Mouse (Mus musculus) liver, embryonic 12.5 days (tissue): ENCODE data around the gene Pcmt1. TPM values are rescaled to one million over a fixed set of nuclear protein-coding genes. Genes with fewer than 3 reads are reported as not detected.

Source experiments
- ATAC-seq: fragments of 200-750 bp; cut with Nextera tagmentation; 2 replicates; pipeline ENCODE4 v1.8.0; 2017; ENCODE audit warnings: moderate number of reproducible peaks, mild to moderate bottlenecking, moderate library complexity
- H3K27ac ChIP-seq: fragments of 300-500 bp; sonication (generic); 2 replicates; pipeline ENCODE4 v1.5.1; 2016; ENCODE audit warnings: mild to moderate bottlenecking
- H3K27me3 ChIP-seq: fragments of 300-500 bp; sonication (generic); replicated peaks from 2 replicates; pipeline ENCODE4 v1.6.1; 2016; ENCODE audit warnings: mild to moderate bottlenecking, moderate library complexity
- H3K36me3 ChIP-seq: fragments of 300-500 bp; sonication (generic); 2 replicates; pipeline ENCODE4 v1.6.1; 2016; ENCODE audit warnings: mild to moderate bottlenecking, moderate library complexity
- H3K4me1 ChIP-seq: fragments of 300-500 bp; sonication (generic); 2 replicates; pipeline ENCODE4 v1.6.1; 2016
- H3K4me2 ChIP-seq: fragments of 300-500 bp; sonication (generic); 2 replicates; pipeline ENCODE4 v1.6.1; 2016; ENCODE audit warnings: mild to moderate bottlenecking, moderate library complexity
- H3K4me3 ChIP-seq: fragments of 300-500 bp; sonication (generic); 2 replicates; pipeline ENCODE4 v1.5.1; 2016; ENCODE audit warnings: mild to moderate bottlenecking, moderate library complexity
- H3K9ac ChIP-seq: fragments of 300-500 bp; sonication (generic); 2 replicates; pipeline ENCODE4 v1.6.1; 2016; ENCODE audit warnings: mild to moderate bottlenecking, moderate library complexity
- H3K9me3 ChIP-seq: fragments of 300-500 bp; sonication (generic); replicated peaks from 2 replicates; pipeline ENCODE4 v1.6.1; 2016; ENCODE audit warnings: mild to moderate bottlenecking, moderate library complexity
- WGBS: fragments of 180-500 bp; shearing (Covaris S2); methylation state at CpG from one replicate; pipeline ENCODE4 v1.1.7; 2016; ENCODE audit not compliant: insufficient replicate concordance; 5-methylcytosine and 5-hydroxymethylcytosine counted together
- polyA plus RNA-seq: library from polyadenylated mRNA; unstranded; fragments of >200 nt; fragmentation: Nextera tagmentation; extraction: Ambion mirVana; gene quantifications from 2 replicates; pipeline ENCODE4 v1.2.1, GENCODE M21; 2016

The Pcmt1 gene
- polyA plus RNA-seq, 1 experiment from 2014 or later, result 121 TPM

GRCm38 (mm10) chr10:7608611-7609010 lies 72.3 kb downstream of the Pcmt1 start:
- Histone ChIP-seq H3K4me2 (no peak overlapping the region), H3K27ac (no peak overlapping the region), H3K36me3 (no peaks in the 10 kb centered on the region), H3K9me3 (no peaks in the 10 kb centered on the region), H3K9ac (no peak overlapping the region), H3K4me3 (no peak overlapping the region), H3K27me3 (no peaks in the 10 kb centered on the region), H3K4me1 (no peaks in the 10 kb centered on the region)
- 78% methylated on average over 17 of the region's 17 CpGs for WGBS
- ATAC-seq, result no peak

- H3K4me3 ChIP-seq, result no peak overlapping the region
- H3K9me3 ChIP-seq, result no peaks in the 10 kb centered on the region
- 64% methylated on average over 2 of the region's 2 CpGs for WGBS
- H3K27ac ChIP-seq, result no peak overlapping the region
- H3K4me1 ChIP-seq, result no peaks in the 10 kb centered on the region
- no peaks in the 10 kb centered on the region for H3K27me3 ChIP-seq
- no peak for ATAC-seq
- no peak overlapping the region for H3K9ac ChIP-seq
- H3K4me2 ChIP-seq, result no peak overlapping the region
- H3K36me3 ChIP-seq, result no peaks in the 10 kb centered on the region
Observed at GRCm38 (mm10) chr10:7606437-7606836, 74.5 kb downstream of the Pcmt1 start.

- no peak overlapping the region for H3K4me3 ChIP-seq
- H3K27me3 ChIP-seq, result no peaks in the 10 kb centered on the region
- no peak overlapping the region for H3K27ac ChIP-seq
- no peak overlapping the region for H3K9ac ChIP-seq
- H3K9me3 ChIP-seq, result no peaks in the 10 kb centered on the region
- no peaks in the 10 kb centered on the region for H3K4me1 ChIP-seq
- no peak for ATAC-seq
- 51% methylated on average over 2 of the region's 2 CpGs for WGBS
- H3K4me2 ChIP-seq, result no peak overlapping the region
- H3K36me3 ChIP-seq, result no peaks in the 10 kb centered on the region
Observed at GRCm38 (mm10) chr10:7605168-7605567, 75.8 kb downstream of the Pcmt1 start.

- no peaks in the 10 kb centered on the region for H3K27me3 ChIP-seq
- ATAC-seq, result no peak
- 15% methylated on average over 6 of the region's 6 CpGs for WGBS
- H3K4me2 ChIP-seq, result no peak overlapping the region
- no peaks in the 10 kb centered on the region for H3K36me3 ChIP-seq
- H3K9ac ChIP-seq, result no peak overlapping the region
- H3K4me1 ChIP-seq, result no peaks in the 10 kb centered on the region
- no peaks in the 10 kb centered on the region for H3K9me3 ChIP-seq
- H3K27ac ChIP-seq, result no peak overlapping the region
- H3K4me3 ChIP-seq, result no peak overlapping the region
Observed at GRCm38 (mm10) chr10:7600647-7601046, 80.3 kb downstream of the Pcmt1 start.

GRCm38 (mm10) chr10:7598177-7598576 lies 82.8 kb downstream of the Pcmt1 start:
- WGBS, result 49% methylated on average over 7 of the region's 7 CpGs
- ATAC-seq, result no peak
- no peaks in the 10 kb centered on the region for H3K9me3 ChIP-seq

GRCm38 (mm10) chr10:7596251-7596650 lies 84.7 kb downstream of the Pcmt1 start:
- Histone ChIP-seq H3K27ac (no peak overlapping the region), H3K4me1 (no peaks in the 10 kb centered on the region), H3K27me3 (peaks cover 15% of the 10 kb centered on the region), H3K9ac (no peak overlapping the region), H3K4me3 (no peak overlapping the region), H3K36me3 (no peaks in the 10 kb centered on the region), H3K9me3 (no peaks in the 10 kb centered on the region), H3K4me2 (no peak overlapping the region)
- 57% methylated on average over 1 of the region's 1 CpGs for WGBS
- no peak for ATAC-seq

More at GRCm38 (mm10) chr10:7598177-7598576, 82.8 kb downstream of the Pcmt1 start:
- H3K27ac ChIP-seq, result no peak overlapping the region
- H3K36me3 ChIP-seq, result no peaks in the 10 kb centered on the region
- no peak overlapping the region for H3K4me3 ChIP-seq
- no peaks in the 10 kb centered on the region for H3K4me1 ChIP-seq
- no peak overlapping the region for H3K4me2 ChIP-seq
- H3K27me3 ChIP-seq, result no peaks in the 10 kb centered on the region
- no peak overlapping the region for H3K9ac ChIP-seq

- Histone ChIP-seq H3K9me3 (no peaks in the 10 kb centered on the region), H3K27me3 (peaks cover 30% of the 10 kb centered on the region), H3K4me3 (no peak overlapping the region), H3K4me1 (peaks cover 11% of the 10 kb centered on the region), H3K4me2 (no peak overlapping the region), H3K36me3 (no peaks in the 10 kb centered on the region), H3K9ac (no peak overlapping the region), H3K27ac (no peak overlapping the region)
- 62% methylated on average over 7 of the region's 7 CpGs for WGBS
- no peak for ATAC-seq
Observed at GRCm38 (mm10) chr10:7594797-7595196, 86.1 kb downstream of the Pcmt1 start.

- peaks cover 33% of the 10 kb centered on the region for H3K27me3 ChIP-seq
- 9% methylated on average over 8 of the region's 8 CpGs for WGBS
Observed at GRCm38 (mm10) chr10:7590792-7591191, 90.1 kb downstream of the Pcmt1 start.

GRCm38 (mm10) chr10:7590234-7590689 lies 90.7 kb downstream of the Pcmt1 start:
- H3K4me2 ChIP-seq, result peak overlapping the region; percentile 98
- peak overlapping the region; percentile 55 for H3K9ac ChIP-seq
- no peaks in the 10 kb centered on the region for H3K36me3 ChIP-seq
- peak overlapping the region; percentile 70 for H3K4me3 ChIP-seq
- H3K4me1 ChIP-seq, result peaks cover 18% of the 10 kb centered on the region
- H3K27ac ChIP-seq, result no peak overlapping the region
- no peak for ATAC-seq
- peaks cover 33% of the 10 kb centered on the region for H3K27me3 ChIP-seq
- under 1% methylated on average over 54 of the region's 54 CpGs for WGBS
- no peaks in the 10 kb centered on the region for H3K9me3 ChIP-seq

More at GRCm38 (mm10) chr10:7590792-7591191, 90.1 kb downstream of the Pcmt1 start:
- H3K9me3 ChIP-seq, result no peaks in the 10 kb centered on the region
- peaks cover 18% of the 10 kb centered on the region for H3K4me1 ChIP-seq
- no peak for ATAC-seq
- H3K4me2 ChIP-seq, result peak overlapping the region; percentile 98
- no peak overlapping the region for H3K27ac ChIP-seq
- peak overlapping the region; percentile 70 for H3K4me3 ChIP-seq
- no peak overlapping the region for H3K9ac ChIP-seq
- H3K36me3 ChIP-seq, result no peaks in the 10 kb centered on the region

GRCm38 (mm10) chr10:7589592-7590233 lies 91.2 kb downstream of the Pcmt1 start, which contains the start of gene Lrp11:
Gene Lrp11, plus strand, starts transcription at chr10:7589800.
- Histone ChIP-seq H3K4me1 (peaks cover 18% of the 10 kb centered on the region), H3K36me3 (no peaks in the 10 kb centered on the region), H3K4me2 (peak within 1 kb of the TSS; percentile 98), H3K4me3 (peak within 1 kb of the TSS; percentile 70), H3K9ac (peak within 1 kb of the TSS; percentile 62), H3K9me3 (no peaks in the 10 kb centered on the region), H3K27me3 (peaks cover 33% of the 10 kb centered on the region), H3K27ac (no peak within 1 kb of the TSS)
- WGBS, result under 1% methylated on average over 72 of the region's 76 CpGs
- peak; percentile 94 for ATAC-seq

- H3K4me2 ChIP-seq, result no peak overlapping the region
- ATAC-seq, result no peak
Observed at GRCm38 (mm10) chr10:7586771-7587170, 94.2 kb downstream of the Pcmt1 start.

GRCm38 (mm10) chr10:7582891-7583557 lies 97.9 kb downstream of the Pcmt1 start:
- no peak for ATAC-seq
- H3K9me3 ChIP-seq, result no peaks in the 10 kb centered on the region
- H3K4me2 ChIP-seq, result no peak overlapping the region
- WGBS, result 40% methylated on average over 7 of the region's 7 CpGs
- H3K4me1 ChIP-seq, result no peaks in the 10 kb centered on the region
- no peak overlapping the region for H3K27ac ChIP-seq
- no peak overlapping the region for H3K9ac ChIP-seq
- no peaks in the 10 kb centered on the region for H3K36me3 ChIP-seq
- H3K4me3 ChIP-seq, result no peak overlapping the region
- H3K27me3 ChIP-seq, result 0 out of 2 replicates have a peak, but pooled peaks cover 2% of the 10 kb centered on the region

More at GRCm38 (mm10) chr10:7586771-7587170, 94.2 kb downstream of the Pcmt1 start:
- H3K9ac ChIP-seq, result no peak overlapping the region
- H3K4me1 ChIP-seq, result peaks cover 18% of the 10 kb centered on the region
- H3K4me3 ChIP-seq, result no peak overlapping the region
- H3K9me3 ChIP-seq, result no peaks in the 10 kb centered on the region
- 43% methylated on average over 2 of the region's 2 CpGs for WGBS
- H3K27ac ChIP-seq, result no peak overlapping the region
- peaks cover 24% of the 10 kb centered on the region for H3K27me3 ChIP-seq
- no peaks in the 10 kb centered on the region for H3K36me3 ChIP-seq
